Mouse (Mus musculus) adrenal gland, postnatal 14 days (tissue): ENCODE measurements around the gene Blm. TPM values are rescaled to one million over a fixed set of nuclear protein-coding genes. Genes with fewer than 3 reads are reported as not detected.
A peak's percentile ranks its signal among the peaks of the same experiment; 100 is the strongest.

Source experiments
- DNase-seq: peaks from one replicate; pipeline ENCODE4 v3.0.0; 2021; ENCODE audit warnings: mixed read lengths
- total RNA-seq: library from RNA; stranded (reverse); gene quantifications from 2 replicates; pipeline ENCODE4 v1.2.3, GENCODE M21; 2021

The Blm gene
- total RNA-seq, 1 experiment from 2014 or later, result 6.0 TPM

- no peak for DNase-seq
Observed at GRCm38 (mm10) chr7:80439789-80440488, 95.0 kb downstream of the Blm start.

GRCm38 (mm10) chr7:80439032-80439760 lies 95.7 kb downstream of the Blm start:
- peak; percentile 73 for DNase-seq

- no peak for DNase-seq
Observed at GRCm38 (mm10) chr7:80436571-80436970, 98.3 kb downstream of the Blm start.

- peak; percentile 47 for DNase-seq
Observed at GRCm38 (mm10) chr7:80435594-80435993, 99.3 kb downstream of the Blm start.

- no peak for DNase-seq
Observed at GRCm38 (mm10) chr7:80429661-80430060, 105.3 kb downstream of the Blm start.

GRCm38 (mm10) chr7:80427730-80428129 lies 107.2 kb downstream of the Blm start:
- no peak for DNase-seq

- peak; percentile 49 for DNase-seq
Observed at GRCm38 (mm10) chr7:80426363-80426762, 108.6 kb downstream of the Blm start.

- DNase-seq, result no peak
Observed at GRCm38 (mm10) chr7:80424722-80425121, 110.2 kb downstream of the Blm start.

GRCm38 (mm10) chr7:80422759-80423480 lies 112.0 kb downstream of the Blm start:
- peak; percentile 66 for DNase-seq

- no peak for DNase-seq
Observed at GRCm38 (mm10) chr7:80421576-80421975, 113.3 kb downstream of the Blm start.

- peak; percentile 52 for DNase-seq
Observed at GRCm38 (mm10) chr7:80420586-80420985, 114.3 kb downstream of the Blm start.

GRCm38 (mm10) chr7:80419278-80419677 lies 115.6 kb downstream of the Blm start:
- DNase-seq, result no peak

- DNase-seq, result no peak
Observed at GRCm38 (mm10) chr7:80418036-80418435, 116.9 kb downstream of the Blm start.

- no peak for DNase-seq
Observed at GRCm38 (mm10) chr7:80417601-80418000, 117.3 kb downstream of the Blm start.

GRCm38 (mm10) chr7:80416969-80417368 lies 118.0 kb downstream of the Blm start:
- no peak for DNase-seq

- DNase-seq, result no peak
Observed at GRCm38 (mm10) chr7:80414303-80414855, 120.5 kb downstream of the Blm start.

GRCm38 (mm10) chr7:80413512-80414302 lies 121.2 kb downstream of the Blm start:
- DNase-seq, result no peak

- peak; percentile 59 for DNase-seq
Observed at GRCm38 (mm10) chr7:80412781-80413180, 122.1 kb downstream of the Blm start.

GRCm38 (mm10) chr7:80412279-80412678 lies 122.6 kb downstream of the Blm start:
- DNase-seq, result no peak

GRCm38 (mm10) chr7:80410380-80410779 lies 124.5 kb downstream of the Blm start:
- DNase-seq, result no peak

GRCm38 (mm10) chr7:80407712-80408111 lies 127.2 kb downstream of the Blm start:
- DNase-seq, result no peak

- no peak for DNase-seq
Observed at GRCm38 (mm10) chr7:80406186-80406585, 128.7 kb downstream of the Blm start.
